Mouse (Mus musculus): ENCODE measurements around the gene Slc24a5.

The Slc24a5 gene

DNA sequence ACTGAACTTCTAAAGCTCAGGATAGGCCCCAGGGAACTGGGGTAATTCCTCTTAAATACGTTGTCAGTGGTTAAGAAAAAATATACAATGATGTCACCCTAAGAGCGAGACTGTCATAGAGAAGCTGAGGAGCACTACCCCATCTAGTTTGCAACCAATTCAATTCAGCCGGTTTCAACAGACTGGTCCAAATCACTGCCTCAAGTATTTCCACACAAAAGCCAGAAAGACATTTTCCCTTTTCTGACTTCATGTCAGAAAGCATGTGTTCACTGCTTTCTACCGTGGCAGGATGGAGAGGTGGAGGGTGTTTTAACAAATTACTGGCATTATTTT lies 54.3 kb downstream of the Slc24a5 start:
- no peak for DNase-seq

DNA sequence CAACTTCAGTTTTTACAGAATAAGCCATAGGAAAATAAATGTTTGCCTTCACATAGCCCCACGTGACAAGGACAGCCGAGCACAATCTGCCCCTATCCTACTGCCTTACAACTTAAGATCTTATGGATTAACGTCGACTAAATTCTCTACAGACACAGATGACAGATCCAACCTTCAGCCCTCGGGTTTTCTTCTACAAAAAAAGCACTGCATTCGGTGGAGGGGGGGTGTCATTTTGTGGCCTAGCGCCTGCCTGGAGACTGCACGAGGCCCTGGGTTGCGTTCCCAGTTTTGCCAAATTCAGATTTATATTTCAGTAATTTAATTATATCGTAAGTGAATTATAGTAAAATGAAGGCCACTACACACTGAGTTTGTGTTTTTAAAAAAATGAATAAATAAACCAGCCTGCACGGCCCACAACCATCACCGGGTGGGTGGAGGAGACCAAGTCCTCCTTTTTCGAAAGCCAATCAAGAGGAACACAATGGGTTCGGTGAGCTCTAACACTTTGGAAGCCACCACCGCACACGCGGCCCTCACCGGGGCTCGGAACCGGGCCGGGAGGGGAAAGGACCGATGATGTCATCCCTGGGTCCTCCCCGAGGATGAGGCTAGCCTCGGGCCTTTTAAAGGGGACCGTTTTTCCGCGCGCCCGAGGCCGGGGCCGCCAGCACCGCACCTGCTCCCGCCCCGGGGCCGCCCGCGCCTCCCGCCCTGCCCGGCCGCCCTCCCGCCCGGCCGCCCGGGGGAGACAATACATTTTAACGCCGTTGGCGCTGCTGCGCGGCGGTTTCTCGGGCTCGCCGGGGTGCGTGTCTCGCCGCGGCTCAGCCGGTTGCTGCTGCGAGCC lies 54.9 kb downstream of the Slc24a5 start:
- DNase-seq = peak; percentile 53 to 69

DNA sequence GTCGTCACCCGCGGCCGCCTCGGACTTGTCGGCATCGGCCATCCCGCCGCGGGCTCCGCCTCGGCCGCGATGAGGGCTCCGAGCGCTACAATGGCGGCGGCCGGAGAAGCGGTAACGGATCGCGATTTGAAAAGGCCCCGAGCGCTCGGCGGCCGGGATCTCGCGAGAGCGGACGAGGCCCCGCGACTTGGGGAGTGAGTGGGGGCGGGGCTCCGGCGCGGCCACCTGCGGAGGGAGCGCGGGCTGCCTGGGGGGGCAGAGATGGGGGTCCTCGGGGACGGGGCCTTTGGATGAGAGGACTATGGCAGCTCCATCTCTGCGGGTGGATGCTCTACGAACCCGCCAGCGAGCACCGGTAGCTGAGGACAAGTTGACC lies 55.5 kb downstream of the Slc24a5 start, which contains the start of gene Myef2:
TSS of gene Myef2 (minus strand) at position 185 of the 376 bp plus-strand sequence.
- peak; percentile 91 to 94 for DNase-seq

DNA sequence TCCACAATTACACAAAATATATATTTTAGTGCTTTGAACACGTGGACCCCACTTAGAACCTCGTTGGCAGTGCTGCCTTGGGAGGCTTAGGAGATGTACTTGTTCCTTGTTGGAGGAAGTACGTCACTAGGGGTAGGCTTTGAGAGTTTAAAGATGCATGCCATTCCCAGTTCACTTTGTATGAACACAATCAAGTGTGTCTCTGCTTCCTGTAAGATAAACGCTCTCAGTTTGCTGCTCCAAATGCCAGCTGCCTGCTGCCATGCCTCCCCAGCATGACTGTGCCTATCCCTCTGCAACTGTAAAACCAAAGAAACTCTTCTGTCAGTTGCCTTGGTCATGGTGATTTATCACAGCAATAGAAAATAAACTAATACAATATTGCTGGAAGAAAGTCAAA lies 57.9 kb downstream of the Slc24a5 start:
- DNase-seq = no peak

DNA sequence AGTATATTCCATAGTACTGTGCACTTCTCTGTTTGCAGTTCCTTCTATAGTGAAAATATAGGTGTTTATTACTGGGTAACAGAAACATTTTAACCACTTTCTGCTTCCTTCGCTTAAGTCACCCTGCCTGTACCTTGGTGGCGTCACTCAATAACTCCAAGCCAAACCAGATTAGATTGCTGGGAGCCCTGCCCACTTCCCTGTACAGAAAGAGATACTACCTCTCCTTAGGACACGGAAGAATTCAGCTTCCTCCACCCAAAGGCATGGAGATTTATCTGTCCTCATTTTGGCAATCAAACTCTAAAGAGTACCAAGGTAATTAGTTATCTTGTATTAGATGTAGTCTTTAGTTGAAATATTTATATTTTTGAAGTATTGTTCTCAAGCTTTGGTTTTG lies 58.9 kb downstream of the Slc24a5 start:
- DNase-seq = no peak

DNA sequence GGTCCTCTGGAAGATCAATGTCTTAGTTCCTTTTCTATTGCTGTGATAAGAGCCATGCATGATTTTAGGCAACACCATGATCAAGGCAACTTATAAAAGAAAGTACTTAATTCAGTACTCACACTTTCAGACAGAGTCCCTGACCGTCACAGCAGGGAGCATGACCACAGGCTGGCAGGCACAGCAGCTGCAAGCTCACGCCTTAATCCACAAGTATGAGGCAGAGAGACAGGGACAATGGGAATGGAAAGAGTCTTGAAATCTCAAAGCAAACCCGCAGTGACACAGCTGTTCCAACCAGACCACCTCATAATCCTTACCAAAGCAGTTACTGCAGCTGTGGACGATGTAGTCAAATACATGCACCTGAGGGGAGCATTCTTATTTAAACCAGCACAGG lies 66.2 kb downstream of the Slc24a5 start:
- no peak for DNase-seq

DNA sequence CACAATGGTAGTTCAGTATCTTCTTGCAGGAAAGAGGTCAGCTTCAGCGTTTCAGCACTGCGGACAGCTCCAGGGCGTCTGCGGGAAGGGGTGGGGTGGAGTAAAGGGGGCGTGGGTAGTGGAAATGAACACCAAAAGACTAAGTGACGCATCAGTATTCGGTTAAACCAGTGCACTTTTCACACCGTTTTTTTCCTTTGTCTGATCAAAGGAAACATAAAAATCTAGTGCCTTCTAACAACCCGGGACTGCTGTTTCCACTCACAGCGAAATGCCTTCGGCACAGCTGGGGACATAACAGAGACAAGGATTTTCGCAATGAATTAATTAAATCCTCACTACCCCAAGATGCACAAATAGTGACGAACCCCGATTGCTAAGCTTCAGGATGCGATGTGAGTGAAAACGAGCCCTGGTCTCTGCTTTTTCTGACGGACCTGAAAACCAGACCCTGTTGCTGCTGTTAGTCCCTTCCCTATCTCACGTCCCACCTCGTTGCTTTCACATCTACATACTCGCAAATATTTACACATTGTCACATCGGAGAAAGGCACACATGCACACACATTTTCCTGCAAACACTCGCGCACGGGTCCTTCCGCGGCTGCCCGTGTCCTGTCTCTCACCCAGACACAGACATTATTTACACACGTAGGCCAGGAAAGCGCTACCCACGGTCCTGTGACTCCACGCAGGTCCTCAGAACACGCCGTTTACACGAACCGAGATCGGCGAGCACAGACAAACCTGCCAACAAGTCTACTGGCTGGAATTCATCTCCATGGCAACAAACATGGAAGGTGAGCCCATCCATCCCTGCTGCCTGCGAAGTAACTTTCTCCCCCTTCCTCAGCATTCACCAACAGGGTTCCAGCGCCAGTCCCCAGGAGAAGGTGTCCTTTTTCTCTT lies 68.2 kb downstream of the Slc24a5 start, which contains the start of gene Ctxn2:
TSS of gene Ctxn2 (plus strand) at position 790 of the 909 bp plus-strand sequence.
- DNase-seq = peak; percentile 94 to 96

DNA sequence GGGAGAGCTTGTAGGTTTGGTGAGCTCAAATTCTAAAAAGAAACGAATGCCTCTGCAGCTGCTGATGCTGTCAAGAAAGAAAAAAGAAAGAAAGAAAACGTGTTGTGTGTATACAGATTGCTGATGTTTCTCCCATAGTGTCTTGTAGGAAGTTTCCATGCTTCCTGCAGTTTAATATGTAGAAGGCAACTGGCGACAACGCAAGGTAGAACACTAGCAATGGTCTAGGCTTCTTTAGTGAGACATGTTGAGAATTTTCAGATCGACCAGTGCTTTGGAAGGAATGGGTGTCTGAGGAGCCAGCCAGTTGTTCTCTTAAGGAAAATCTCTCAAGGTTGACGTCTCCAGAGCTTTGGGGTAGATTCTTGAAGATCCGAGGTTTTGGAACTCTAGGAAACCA lies 68.9 kb downstream of the Slc24a5 start:
- no peak for DNase-seq
